Mouse (Mus musculus) monocyte, adult 5-6 weeks (primary cell): ENCODE measurements around the gene Rapgef5. TPM values are rescaled to one million over a fixed set of nuclear protein-coding genes. Genes with fewer than 3 reads are reported as not detected.

ENCODE experiments used
- ATAC-seq: fragments of 153-309, 156-312 bp; replicated peaks from 2 replicates; pipeline ENCODE4 v1.8.0; 2017; ENCODE audit warnings: mild to moderate bottlenecking; ENCODE audit not compliant: low TSS enrichment, insufficient number of reproducible peaks, severe bottlenecking, poor library complexity, low FRiP score
- total RNA-seq: library from RNA; stranded (forward); fragments of 200-1000, 200-491, 200-594 nt; gene quantifications from 3 replicates; pipeline ENCODE4 v1.2.3, GENCODE M21; 2017

Gene Rapgef5
- total RNA-seq, 1 experiment from 2014 or later: 3.5 TPM

DNA sequence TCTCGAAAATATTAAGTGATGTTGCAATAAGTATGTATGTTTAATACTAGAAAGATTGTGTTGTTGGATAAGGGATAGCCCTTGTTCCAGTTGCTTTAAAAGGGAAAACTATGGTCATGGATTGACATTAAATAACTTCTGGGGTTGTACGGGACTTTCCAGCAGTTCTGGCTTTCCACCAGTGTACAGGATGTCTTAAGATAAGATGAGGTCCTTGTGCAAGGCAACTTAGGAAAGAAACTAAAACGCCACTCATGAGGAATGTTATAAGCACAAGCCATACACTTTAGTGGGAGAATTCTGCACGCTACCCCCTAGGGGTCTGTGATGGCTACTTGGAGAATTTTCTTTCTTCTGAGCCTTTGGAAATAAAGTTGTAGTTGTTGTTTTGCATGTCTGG is 140.7 kb downstream of the Rapgef5 start:
- ATAC-seq: no peak

DNA sequence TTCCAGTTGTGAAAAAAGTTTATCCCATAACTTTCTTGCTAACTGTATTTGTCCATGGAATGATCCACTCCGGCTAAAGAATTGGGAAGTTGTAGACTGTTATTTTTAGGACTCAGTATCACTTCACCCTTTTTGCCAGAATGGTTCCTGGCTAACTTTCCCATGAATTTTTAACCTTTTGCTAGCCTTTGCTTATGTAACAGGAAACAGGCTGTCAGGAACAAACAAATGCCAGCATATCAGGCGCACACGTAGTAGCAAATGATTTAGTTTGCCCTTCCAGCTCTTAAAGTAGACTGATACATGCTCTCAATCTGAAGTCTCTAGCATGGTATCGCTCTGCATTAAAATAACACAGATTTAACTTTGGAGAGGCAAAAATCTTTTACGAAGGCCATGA is 141.5 kb downstream of the Rapgef5 start:
- no peak for ATAC-seq

DNA sequence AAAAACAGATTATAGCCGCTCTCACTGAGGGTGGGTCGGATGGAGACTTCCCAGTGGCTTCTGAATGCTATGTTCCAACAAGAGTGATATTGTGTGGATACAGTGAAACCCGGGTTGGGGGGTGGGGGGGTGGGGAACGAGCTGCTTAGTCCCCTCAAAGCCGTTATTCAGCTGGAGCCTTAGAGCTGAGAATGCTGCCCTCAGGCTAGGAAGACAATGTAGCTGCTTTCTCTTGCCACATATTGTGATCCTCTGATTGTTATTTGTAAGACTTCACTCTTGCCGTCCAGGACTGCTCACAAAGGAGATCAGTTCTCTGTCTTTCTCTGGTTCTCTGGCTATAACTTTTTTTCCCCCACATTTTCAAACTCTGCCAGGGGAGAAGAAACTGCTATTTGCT is 142.5 kb downstream of the Rapgef5 start:
- no peak for ATAC-seq

DNA sequence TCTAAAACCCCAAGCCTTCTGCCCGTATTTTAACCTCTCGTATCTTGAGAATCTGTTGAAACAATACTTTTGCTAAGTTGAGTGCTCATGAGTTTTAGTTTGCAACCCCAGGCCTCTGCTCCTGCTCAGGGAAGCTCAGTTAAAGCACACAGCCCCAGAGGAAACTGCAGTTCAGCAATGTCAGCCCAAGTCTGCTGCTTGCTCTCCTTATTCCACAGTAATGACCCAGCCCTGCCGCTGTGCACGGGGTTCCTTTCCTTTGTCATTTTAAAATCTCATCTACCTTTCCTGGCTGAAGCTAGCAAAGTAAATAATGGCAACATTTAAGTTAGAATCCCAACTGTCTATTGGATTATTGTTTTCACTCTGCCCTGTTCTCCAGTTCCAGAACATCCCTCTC is 144.1 kb downstream of the Rapgef5 start:
- ATAC-seq: no peak

DNA sequence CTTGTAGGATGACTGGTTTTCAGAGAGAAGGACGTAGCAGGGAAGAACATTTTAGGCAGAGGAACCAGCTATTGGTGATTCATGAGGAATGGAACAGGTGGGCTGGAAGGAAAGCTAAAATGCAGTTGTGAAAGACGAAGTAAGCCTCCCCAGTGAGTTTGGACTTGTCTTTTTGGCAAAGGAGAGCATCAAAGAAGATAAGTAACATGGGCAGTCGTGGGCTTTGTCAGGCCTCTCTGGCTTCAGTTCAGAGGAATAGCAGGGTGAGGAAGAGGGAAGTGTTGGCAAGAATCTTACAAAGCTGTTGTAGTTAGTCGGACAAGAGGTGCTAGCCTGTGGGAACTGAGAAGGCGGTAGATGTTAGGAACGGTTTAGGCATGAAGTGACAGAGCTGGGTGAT is 145.6 kb downstream of the Rapgef5 start:
- no peak for ATAC-seq

DNA sequence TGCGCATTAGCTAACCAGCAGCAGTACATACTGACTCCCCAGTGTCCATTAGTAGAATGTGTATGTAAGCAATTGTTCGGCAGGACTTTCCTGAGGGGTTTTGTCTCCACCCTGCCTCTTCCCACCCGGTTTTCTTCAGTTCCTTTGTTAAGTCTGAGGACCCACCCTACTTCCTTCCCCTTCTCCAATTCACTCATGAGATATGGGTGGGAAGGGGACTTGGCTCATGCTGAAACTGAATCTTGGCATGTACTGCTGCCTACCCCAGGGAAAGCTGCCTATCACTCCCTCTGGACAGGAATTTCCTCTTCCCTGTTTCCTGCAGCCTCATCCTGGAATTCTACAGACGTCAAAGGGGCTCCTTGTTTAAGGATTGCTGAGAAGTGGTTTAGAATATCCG is 147.4 kb downstream of the Rapgef5 start:
- no peak for ATAC-seq

DNA sequence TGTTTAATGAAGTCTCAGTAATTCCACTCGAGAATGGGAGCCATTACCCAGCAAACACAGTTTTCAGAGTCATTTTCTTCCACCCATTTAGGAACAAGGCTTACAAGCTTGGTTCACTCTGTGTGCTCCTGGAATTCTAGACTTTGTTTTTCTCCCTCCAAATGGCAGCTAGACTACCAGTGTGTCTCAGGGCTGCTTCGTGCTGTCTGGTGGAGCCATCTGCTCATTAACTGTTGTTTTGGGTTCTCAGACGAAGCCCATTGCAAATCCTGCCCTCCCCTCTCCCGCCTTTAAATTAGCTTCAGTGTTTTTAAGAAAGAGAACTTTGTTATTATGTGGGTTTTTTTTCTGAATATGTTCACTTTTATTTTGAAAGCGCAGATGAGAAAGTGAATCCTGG is 148.4 kb downstream of the Rapgef5 start:
- no peak for ATAC-seq

DNA sequence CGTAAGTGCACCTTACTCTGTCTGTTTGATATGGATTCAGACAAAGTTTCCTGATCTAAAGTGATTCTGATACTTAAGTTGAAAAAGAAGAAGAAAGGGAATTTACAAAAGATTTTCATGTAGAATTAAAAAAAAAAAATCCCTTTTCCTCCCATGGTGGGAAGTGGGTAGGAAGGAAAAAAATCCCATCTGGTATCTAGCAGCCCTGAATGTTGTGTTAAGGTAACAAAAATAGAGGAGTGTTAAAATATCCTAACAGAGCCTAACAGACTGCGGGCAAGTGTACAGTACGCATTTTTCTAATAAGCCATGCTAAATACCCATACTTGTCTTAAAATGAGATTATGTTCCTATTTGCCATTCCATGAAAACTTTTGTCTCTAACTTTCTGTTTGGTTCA is 150.1 kb downstream of the Rapgef5 start:
- ATAC-seq: no peak

DNA sequence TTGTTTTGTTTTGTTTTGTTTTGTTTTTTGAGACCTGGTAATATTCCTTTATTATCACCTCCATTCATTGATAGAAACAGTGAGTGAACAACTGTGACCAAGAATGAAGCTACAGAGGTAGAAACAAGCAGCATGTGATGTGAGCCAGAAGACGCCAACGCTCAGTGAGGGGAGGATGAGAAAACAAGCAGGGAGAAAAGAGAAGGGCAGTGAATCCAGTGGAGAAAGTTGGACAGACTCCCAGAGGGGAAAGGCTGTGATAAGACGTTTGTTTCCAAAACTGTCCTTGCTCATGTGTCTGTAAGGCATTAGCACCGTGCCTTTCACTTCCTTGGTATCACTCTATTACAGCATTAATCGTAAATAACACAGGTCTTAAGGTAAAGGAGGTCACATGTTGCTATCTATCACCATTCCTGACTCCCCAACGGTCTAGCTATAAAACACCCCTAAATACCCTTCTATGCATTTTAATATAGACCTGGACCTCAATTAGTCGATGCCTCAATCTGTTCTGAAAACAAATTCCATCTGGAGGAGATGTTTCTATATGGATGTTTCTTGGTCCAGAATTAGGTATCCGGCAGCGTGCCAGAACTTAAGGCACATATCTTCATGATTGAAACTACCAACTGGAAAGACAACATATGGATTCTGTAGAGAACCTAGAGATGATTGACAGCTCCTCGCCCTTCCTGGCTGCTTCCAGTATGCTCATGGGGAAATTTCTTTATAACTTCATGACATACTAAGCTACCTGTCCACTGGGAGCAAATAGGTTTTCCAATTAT is 153.5 kb downstream of the Rapgef5 start:
- no peak for ATAC-seq

DNA sequence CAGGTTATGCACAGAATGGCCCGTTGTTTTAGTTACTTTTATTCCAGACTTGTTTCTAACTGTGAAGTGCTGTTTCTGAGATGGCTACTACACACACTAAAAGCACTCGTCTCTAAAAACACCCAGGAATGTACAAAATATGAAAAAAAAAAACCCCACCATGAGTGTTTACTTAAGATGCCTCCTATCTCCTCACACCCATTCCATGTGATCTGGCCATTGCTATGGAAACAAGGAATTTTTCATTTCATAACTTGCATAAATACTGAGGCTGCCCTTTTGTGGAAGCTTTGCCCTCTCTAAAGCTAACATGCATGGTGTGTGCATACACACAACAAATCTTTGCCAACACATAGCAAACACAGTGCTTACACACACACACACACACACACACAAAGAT is 156.9 kb downstream of the Rapgef5 start:
- ATAC-seq: no peak

DNA sequence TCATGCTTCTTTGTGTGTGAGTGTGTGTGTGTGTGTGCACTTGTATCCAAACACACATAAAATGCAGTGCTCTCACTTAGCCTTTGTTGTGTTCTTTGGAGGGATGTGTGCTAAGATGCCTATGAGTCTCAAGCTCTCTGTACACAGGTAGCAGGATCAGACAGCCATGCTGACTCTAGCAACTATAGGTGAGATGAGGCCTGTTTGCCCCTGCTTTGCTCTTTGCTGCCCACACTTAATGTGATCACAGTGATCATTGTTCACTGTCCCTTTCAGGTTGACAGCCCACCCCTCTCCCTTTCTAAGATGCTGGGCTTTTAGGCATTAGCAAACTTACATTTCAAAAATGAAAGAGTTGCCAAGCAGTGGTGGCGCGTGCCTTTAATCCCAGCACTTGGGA is 158.2 kb downstream of the Rapgef5 start:
- ATAC-seq: no peak

DNA sequence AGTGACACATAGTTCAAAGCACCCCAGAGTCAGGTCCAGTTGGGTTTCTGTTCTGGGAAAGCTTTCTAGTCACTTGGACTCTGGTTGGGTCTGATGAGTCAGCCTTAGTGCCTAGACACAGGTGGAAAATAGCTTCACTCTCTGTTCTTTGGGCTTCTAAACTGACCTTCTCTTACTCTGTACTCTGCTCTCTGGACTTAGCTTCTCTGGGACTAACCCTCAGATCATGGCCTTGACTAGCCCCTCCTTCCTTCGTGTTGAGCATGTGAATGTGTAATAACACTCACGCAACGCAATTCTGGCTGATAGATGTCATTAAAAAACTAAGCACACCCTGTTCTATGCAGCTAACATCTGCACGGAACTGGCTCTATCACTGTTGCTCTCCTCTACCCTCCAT is 160.0 kb downstream of the Rapgef5 start:
- ATAC-seq: no peak

DNA sequence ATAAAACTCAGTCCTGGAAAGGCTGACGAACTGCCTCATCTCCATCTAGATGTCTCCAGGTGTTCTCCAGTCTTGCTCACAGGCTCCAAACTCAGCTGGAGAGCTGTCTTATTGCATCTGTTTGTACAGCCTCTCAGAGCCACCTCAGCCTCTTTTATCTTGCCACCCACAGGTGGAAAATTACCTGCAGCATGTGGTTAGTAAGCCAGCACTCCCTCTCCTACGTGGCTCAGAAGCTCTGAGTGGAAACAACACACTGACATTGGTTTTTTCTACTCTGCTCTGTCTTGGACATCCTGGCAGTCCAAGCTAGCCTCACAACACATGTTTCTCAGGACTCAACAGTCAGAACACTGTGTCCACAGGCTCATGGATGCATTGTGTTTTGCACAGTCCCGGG is 162.6 kb downstream of the Rapgef5 start:
- no peak for ATAC-seq

DNA sequence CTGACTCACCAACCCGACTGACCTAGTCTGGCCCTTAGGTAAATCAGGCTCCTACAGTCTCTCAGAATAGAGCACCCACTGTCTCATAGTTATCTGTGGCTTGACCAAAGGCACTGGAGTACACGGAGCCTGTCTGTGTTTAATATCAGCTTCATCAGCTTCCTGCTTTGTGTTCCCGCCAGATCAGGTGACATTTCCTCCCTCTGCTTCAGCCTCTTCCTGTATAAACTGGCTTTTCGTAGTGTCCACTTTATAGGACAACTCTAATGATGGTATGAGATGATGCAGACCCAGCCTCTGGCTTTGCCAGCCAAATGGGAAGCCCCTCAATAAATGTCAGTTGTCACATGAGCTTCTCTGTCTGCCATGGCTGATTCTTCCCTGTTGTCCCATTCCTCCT is 163.5 kb downstream of the Rapgef5 start:
- no peak for ATAC-seq

DNA sequence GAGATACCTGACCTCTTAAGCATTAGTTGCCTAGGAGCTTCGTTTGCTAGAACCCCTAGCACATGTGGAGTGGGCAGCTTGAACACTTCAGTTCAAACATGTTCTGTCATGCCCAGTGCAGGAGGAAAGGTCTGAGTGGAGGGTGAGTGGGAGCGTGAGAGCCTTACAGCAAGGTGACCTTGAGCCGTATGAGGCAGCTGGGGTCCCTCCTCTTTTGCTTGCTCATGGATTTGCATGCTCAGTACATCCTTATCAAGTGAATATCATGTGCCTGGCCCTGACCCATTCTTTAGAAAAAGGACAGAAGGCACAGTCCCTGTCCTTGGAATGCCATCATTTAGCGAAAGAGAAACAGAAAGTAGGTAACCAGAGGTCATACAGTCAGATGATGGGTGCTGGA is 165.0 kb downstream of the Rapgef5 start:
- ATAC-seq: no peak

DNA sequence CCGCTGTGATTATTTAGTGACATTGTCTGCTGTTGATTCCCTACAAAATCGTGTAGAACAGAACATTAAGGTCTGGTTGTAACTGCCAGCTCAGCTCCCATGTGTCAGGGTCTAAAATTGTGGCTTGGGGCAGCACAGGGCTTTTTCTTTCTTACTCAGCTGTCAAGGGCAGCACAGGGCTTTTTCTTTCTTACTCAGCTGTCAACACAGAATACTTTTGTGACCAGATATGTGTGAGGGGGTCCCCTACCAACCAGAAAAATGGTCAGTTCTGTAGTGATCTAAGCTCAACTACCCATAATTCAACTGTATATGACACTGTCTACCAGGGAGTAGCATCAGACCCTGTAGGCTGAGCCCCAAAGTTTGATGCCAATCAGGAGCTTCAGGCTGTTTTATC is 167.1 kb downstream of the Rapgef5 start:
- ATAC-seq: no peak

DNA sequence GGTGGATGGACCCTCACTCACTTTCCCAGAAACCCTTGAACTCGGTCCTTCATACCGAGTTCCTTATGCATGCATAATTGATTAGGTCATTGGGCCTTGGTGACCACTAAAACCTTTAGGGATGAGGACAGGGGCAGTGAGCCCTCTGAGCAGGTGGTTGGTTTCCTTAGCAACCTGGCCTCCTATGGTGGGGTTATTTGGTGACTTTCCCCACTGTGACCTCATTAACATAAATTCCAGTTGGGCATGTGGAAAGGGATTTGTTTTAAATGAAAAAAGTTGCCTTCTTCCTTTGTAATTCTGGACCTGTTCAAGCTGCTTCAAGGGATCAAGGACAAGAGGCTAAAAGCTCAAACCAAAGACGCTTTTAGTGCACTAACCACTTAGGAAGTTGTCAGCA is 167.7 kb downstream of the Rapgef5 start:
- ATAC-seq: no peak

DNA sequence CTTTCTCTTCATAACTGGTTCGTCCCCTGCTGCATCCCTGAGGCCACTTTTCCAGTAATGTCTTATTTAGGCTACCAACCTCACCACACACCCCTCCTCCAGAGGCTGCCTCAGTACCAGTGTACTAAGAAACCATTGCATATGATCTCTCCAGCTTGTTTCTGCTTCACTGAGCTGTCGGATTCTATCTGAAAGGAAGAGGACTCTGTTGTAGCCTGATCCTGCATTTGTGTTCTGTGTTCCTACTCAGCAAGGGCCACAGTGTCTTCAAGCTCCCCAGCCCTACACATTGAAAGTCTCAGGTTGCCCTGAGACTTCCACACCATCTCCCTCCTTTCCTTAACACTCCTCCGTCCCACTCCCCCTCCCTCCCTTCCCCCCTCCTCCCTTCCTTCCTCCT is 168.5 kb downstream of the Rapgef5 start:
- no peak for ATAC-seq

DNA sequence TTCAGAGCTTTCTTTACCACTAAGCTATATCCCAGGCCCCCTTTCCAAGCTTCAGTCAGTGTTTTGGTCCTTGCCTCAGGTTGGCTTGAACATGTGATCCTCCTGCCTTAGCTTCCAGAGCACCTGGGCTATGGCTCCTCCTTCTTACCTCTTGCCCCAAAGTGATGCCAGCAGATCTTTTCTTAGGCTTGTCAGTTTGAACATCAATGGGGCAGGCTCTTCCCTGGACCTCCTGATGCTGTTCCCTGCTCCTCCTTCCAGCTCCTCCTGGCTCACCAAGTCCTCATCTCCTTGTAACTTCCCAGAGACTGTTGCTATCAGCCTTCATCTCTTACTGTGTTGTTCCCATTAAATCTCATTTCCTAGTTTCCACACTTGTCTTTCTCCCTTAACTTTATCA is 169.1 kb downstream of the Rapgef5 start:
- ATAC-seq: no peak

DNA sequence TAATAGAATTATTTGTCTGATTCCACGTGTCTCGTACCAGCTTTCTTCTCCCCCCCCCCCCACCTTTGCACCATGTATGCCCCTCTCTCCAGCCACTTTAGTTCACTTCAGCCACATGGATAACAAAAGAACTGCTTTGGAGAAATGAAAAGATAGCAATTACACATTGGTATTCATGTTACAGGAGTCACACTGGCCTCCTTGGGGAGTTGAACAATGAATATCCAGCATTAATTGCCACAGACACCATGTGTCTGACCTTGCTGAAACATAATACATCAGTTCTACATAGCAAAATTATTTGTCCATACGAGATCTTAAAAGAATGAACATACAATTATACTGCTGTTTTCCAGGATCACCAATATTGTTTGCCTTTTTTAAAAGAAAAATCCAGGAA is 170.5 kb downstream of the Rapgef5 start:
- ATAC-seq: no peak
